Mouse (Mus musculus) stomach, embryonic 16.5 days (tissue): Measurements from ENCODE around the gene Pdcd1. TPM values are rescaled to one million over a fixed set of nuclear protein-coding genes. Genes with fewer than 3 reads are reported as not detected.

Experiments used
- ATAC-seq: fragments of 200-750 bp; cut with Nextera tagmentation; 2 replicates; pipeline ENCODE4 v1.8.0; 2017; ENCODE audit warnings: moderate number of reproducible peaks, moderate TSS enrichment; ENCODE audit not compliant: insufficient read depth, low FRiP score
- H3K27ac ChIP-seq: fragments of 300-500 bp; sonication (generic); 2 replicates; pipeline ENCODE4 v1.5.1; 2014; ENCODE audit warnings: low read length
- H3K27me3 ChIP-seq: fragments of 300-500 bp; sonication (generic); 2 replicates; pipeline ENCODE4 v1.6.1; 2014; ENCODE audit warnings: low read length, control low read depth, mixed read lengths; ENCODE audit not compliant: control insufficient read depth, insufficient read depth
- H3K36me3 ChIP-seq: fragments of 300-500 bp; sonication (generic); 2 replicates; pipeline ENCODE4 v1.6.1; 2014; ENCODE audit warnings: low read length; ENCODE audit not compliant: control insufficient read depth, insufficient read depth
- H3K4me1 ChIP-seq: fragments of 300-500 bp; sonication (generic); 2 replicates; pipeline ENCODE4 v1.6.1; 2014; ENCODE audit warnings: low read length, control low read depth, mixed read lengths; ENCODE audit not compliant: control insufficient read depth, insufficient read depth
- H3K4me2 ChIP-seq: fragments of 300-500 bp; sonication (generic); 2 replicates; pipeline ENCODE4 v1.6.1; 2014; ENCODE audit warnings: low read depth, low read length, mixed read lengths
- H3K4me3 ChIP-seq: fragments of 300-500 bp; sonication (generic); replicated peaks from 2 replicates; pipeline ENCODE4 v1.5.1; 2014; ENCODE audit warnings: mild to moderate bottlenecking, low read length
- H3K9ac ChIP-seq: fragments of 300-500 bp; sonication (generic); 2 replicates; pipeline ENCODE4 v1.6.1; 2014; ENCODE audit warnings: low read length
- H3K9me3 ChIP-seq: fragments of 300-500 bp; sonication (generic); replicated peaks from 2 replicates; pipeline ENCODE4 v1.6.1; 2016; ENCODE audit warnings: low read length, control low read depth; ENCODE audit not compliant: control insufficient read depth
- WGBS: fragments of 180-500 bp; shearing (Covaris S2); extraction: QIAGEN DNeasy Blood & Tissue Kit; methylation state at CpG from one replicate; pipeline ENCODE4 v1.1.7; 2014; 5-methylcytosine and 5-hydroxymethylcytosine counted together
- polyA plus RNA-seq: library from polyadenylated mRNA; unstranded; fragments of >200 nt; fragmentation: Nextera tagmentation; extraction: Ambion mirVana; gene quantifications from 2 replicates; pipeline ENCODE4 v1.2.1, GENCODE M21; 2015

Pdcd1 gene
- polyA plus RNA-seq: 0.26 and 0.48 TPM in 2 replicates

DNA sequence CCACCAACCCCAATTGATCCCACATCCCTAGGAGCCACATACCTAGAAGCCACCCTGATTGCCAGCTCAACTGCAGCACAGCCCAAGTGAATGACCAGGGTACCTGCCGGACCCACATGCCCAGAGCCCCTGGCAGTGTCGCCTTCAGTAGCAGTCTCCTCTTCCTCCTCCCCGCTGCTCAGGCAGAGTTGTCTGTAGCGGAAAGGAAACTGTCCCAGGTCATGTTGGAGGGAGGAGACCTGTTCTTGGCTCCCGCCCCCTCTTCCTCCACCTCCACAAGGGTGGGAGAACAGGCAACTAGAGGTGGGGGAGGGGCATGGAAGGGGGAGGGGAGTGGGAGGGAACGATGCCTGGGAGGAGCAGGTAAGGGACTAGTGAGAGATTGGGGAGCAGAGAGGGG, at the start of gene Pdcd1:
Pdcd1 (minus strand) TSS at position 181 of the 400 bp plus-strand sequence.
- Histone ChIP-seq H3K9ac (no peak within 1 kb of the TSS), H3K4me2 (no peak within 1 kb of the TSS), H3K27me3 (no peaks in the 10 kb centered on the region), H3K36me3 (no peaks in the 10 kb centered on the region), H3K27ac (no peak within 1 kb of the TSS), H3K4me1 (no peaks in the 10 kb centered on the region), H3K4me3 (no peak within 1 kb of the TSS), H3K9me3 (no peaks in the 10 kb centered on the region)
- WGBS: 49% methylated on average over 6 of the region's 6 CpGs
- no peak; the same call in 1 of the 2 replicates for ATAC-seq

DNA sequence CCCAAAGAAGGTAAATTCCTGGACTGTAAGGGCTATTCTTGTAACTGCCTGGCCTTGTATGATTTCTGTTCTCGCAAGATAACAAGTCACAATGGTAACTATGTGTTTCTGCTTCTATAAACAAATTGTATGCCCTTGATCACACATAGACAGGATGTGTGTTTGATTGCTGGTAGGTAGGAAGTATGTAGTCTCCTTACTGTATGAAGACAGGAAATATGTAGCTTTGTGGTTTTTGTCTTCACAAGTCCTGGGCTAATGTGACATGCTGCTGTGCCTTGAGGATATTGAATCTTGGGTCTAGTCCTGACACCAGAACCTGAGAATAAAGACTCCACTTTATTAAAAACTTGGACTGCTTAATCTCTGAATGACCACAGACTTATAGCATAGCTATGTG, 39.4 kb upstream of the Pdcd1 start:
- H3K4me3 ChIP-seq: no peak overlapping the region
- H3K36me3 ChIP-seq: no peaks in the 10 kb centered on the region
- no peaks in the 10 kb centered on the region for H3K9me3 ChIP-seq
- no peak overlapping the region for H3K27ac ChIP-seq
- no peaks in the 10 kb centered on the region for H3K27me3 ChIP-seq
- WGBS: 63% methylated on average over 1 of the region's 1 CpGs
- no peak for ATAC-seq
- no peaks in the 10 kb centered on the region for H3K4me1 ChIP-seq
- no peak overlapping the region for H3K4me2 ChIP-seq
- no peak overlapping the region for H3K9ac ChIP-seq

DNA sequence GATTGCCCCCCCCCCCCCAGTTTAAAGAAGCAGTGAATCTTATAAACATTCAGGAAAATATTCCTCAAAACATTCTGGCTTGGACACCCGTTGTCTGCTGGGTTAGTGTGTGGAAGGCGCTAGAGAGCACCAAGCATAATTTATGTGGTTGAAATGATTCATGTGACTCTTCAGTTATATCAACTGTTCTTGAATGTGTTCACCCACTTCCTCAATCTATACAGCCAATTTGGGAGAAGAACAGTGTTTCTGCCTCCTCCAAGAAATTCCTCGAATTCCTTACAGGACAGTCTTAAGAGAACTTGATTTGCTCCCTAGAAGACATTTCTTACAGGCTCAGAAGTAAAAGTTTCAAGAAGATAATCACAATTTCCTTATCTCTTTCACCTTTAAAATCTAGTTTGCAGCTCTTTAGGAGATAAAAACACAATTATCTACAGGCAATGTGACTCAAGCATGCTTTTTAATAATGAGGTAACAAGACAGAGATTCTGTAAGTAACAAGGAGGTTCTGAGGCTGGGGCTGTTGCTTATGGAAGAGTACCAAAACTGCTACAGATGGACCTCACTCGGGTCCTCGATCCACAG, 34.1 kb upstream of the Pdcd1 start:
- Histone ChIP-seq H3K9ac (no peak overlapping the region), H3K4me3 (no peak overlapping the region), H3K27me3 (no peaks in the 10 kb centered on the region), H3K27ac (no peak overlapping the region), H3K9me3 (no peaks in the 10 kb centered on the region), H3K4me2 (no peak overlapping the region), H3K4me1 (no peaks in the 10 kb centered on the region), H3K36me3 (no peaks in the 10 kb centered on the region)
- no peak for ATAC-seq
- 77% methylated on average over 5 of the region's 5 CpGs for WGBS

DNA sequence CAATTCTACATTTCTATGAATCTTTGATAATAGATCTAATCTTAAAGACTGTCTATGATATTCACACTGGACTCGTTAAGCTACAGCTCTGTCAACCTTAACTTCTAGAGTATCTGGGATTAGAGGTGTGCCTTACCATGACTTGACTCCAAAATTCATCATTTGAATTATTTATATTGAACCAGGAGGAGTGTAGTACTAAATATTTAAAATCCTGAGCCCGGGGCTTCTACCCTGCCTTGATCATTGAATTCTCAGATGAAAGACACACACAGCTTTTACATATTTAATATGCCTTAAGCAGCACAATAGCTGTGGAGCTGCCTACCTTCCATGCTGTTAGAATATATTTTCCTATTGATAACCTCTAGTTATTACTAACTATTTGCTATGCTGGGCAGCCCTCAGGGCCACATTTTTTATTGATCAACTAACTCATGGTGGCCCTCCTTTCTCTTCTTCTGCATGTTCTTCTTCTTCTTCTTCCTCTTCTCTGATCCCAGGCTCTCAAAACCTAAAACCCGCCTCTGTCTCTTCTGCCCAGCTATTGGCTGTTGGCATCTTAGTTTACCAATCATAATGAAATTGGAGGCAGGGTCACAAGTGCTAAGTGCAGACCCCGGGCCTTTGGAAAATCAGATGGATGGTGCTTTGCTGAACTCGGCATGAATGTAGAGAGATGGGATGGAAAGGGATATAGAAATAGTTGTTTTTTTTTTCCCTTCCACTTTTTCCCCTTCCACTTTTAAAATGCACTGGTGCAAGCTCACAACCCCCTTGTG, 33.2 kb upstream of the Pdcd1 start:
- Histone ChIP-seq H3K4me3 (no peak overlapping the region), H3K4me1 (no peaks in the 10 kb centered on the region), H3K9ac (no peak overlapping the region), H3K36me3 (no peaks in the 10 kb centered on the region), H3K4me2 (no peak overlapping the region), H3K9me3 (no peaks in the 10 kb centered on the region), H3K27ac (no peak overlapping the region), H3K27me3 (no peaks in the 10 kb centered on the region)
- ATAC-seq: no peak
- 79% methylated on average over 5 of the region's 5 CpGs for WGBS

DNA sequence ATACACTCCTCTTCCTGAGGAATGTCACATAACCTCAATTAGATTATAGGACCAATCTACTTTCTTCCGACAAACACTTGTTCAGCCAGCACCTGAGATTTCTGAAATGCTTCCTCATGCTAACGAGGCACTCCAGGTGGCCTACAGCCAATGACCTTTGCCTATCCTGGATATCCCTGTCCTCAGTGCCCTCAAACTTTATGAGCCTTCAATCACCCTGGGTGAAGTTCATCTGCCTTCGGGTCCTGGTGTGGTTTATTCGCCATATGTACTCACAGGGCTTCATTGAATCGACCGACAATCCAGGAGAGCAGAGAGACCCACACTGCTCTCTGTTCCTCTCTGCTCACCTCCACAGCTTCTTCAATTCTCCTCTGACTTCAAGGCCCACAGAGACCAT, 29.4 kb upstream of the Pdcd1 start:
- ATAC-seq: no peak

DNA sequence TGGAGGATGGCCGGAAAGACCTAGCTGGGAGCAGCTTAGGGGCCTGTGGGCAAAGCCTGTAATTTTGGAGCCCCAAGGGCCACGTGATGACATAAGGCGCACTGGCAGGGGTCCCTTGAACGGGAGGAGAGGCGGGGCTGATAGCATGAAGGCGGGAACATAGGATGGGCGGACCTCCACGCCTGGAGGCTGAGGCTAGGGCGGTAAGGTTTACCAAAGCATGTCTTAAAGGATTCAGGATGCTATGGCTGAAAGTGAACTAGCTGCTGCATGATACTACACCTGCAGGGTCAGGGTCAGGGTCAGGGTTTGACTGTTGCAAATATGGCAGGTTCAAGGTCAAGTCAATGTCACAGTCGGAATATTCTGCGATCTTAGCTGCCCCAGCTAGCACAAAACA, 28.8 kb upstream of the Pdcd1 start:
- Histone ChIP-seq H3K4me2 (0 out of 2 replicates have a peak overlapping the region, but pooled peaks have one; percentile 3), H3K27ac (no peak overlapping the region), H3K36me3 (no peaks in the 10 kb centered on the region), H3K9me3 (no peaks in the 10 kb centered on the region), H3K9ac (no peak overlapping the region), H3K27me3 (0 out of 2 replicates have a peak, but pooled peaks cover 4% of the 10 kb centered on the region), H3K4me1 (no peaks in the 10 kb centered on the region), H3K4me3 (no peak overlapping the region)
- 61% methylated on average over 11 of the region's 11 CpGs for WGBS
- no peak for ATAC-seq

More for the DNA sequence above, 29.4 kb upstream of the Pdcd1 start:
- H3K4me1 ChIP-seq: no peaks in the 10 kb centered on the region
- 84% methylated on average over 6 of the region's 6 CpGs for WGBS
- H3K4me3 ChIP-seq: no peak overlapping the region
- no peaks in the 10 kb centered on the region for H3K36me3 ChIP-seq
- H3K9ac ChIP-seq: no peak overlapping the region
- H3K27ac ChIP-seq: no peak overlapping the region
- H3K27me3 ChIP-seq: 0 out of 2 replicates have a peak, but pooled peaks cover 4% of the 10 kb centered on the region
- no peak overlapping the region for H3K4me2 ChIP-seq
- H3K9me3 ChIP-seq: no peaks in the 10 kb centered on the region

DNA sequence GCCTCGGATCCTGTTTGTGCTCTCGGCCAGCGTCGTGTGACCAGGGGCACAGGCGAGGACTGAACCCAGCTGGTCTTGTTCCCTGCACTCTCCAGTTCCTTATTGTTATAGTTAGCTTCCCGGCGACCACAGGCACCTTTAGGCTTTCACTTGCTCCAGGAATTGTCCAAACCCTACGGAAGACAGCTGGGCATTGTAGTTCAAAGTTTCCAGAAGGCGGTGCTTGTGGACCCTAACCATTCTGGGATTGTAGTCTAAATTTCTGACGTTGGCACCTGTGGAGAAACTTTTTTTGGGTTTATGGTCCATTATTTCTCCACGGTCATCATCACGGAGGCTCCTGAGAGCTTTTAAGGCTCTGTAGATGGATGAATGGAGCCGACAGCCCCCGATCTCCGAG, 28.4 kb upstream of the Pdcd1 start:
- Histone ChIP-seq H3K4me1 (no peaks in the 10 kb centered on the region), H3K4me2 (peak overlapping the region; percentile 3; the same call in 1 of the 2 replicates), H3K9me3 (no peaks in the 10 kb centered on the region), H3K27ac (no peak overlapping the region), H3K9ac (no peak overlapping the region), H3K27me3 (0 out of 2 replicates have a peak, but pooled peaks cover 4% of the 10 kb centered on the region), H3K36me3 (no peaks in the 10 kb centered on the region), H3K4me3 (no peak overlapping the region)
- WGBS: 45% methylated on average over 15 of the region's 15 CpGs
- no peak for ATAC-seq

DNA sequence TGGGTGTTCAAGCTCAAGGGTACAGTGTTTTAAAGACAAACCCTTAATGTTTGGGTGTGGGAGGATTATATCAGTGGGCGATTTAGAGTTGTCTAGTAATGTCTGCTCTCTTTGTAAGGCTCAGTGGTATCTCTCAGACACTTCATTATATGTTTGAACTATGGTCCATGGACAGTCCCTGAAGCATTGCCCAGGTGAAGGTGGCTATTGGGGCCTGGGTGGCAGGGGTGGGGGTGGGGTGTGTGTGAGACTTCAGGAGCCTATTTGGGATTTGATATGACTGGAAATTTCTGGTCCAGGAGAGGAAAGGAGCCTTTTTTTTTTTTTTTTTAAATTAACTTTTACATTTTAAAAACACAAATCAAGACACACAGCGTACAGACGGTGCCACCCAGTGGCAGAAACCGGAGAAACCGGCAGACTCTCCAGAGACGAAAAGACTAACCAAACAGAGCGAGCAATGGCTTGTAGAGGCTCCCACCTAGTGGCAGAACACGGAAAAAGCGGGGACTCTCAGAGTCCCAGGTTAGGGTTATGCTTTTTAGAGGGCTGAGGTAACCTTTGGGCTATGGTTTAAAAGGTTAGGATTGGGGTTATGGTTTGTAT, 26.6 kb upstream of the Pdcd1 start:
- Histone ChIP-seq H3K27me3 (0 out of 2 replicates have a peak, but pooled peaks cover 4% of the 10 kb centered on the region), H3K36me3 (no peaks in the 10 kb centered on the region), H3K4me3 (no peak overlapping the region), H3K9ac (no peak overlapping the region), H3K4me1 (no peaks in the 10 kb centered on the region), H3K4me2 (no peak overlapping the region), H3K9me3 (no peaks in the 10 kb centered on the region), H3K27ac (no peak overlapping the region)
- WGBS: 4% methylated on average over 9 of the region's 9 CpGs
- ATAC-seq: peak; percentile 84

DNA sequence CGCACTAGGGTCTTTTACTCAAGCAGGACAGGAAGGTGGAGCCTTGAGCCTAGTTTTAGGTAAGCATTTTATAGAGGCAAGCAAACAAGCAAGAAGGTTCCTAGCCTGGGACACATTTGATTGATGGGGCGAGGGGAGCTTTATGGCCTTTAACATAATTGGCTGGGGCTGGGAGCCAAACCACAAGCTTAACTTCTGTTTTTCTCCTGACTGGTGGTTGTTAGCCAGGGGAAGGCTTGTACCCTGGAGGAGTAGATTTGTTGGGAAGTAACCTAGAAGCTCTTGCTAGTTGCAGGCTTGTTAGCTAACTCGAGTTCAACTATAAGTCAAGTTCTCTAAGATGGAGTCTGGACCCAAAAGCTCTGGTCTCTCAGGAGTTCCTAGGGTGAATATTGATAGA, 26.0 kb upstream of the Pdcd1 start:
- no peak overlapping the region for H3K27ac ChIP-seq
- WGBS: 66% methylated on average over 3 of the region's 3 CpGs

More for the DNA sequence above, 26.0 kb upstream of the Pdcd1 start:
- ATAC-seq: no peak
- Histone ChIP-seq H3K4me1 (no peaks in the 10 kb centered on the region), H3K4me2 (no peak overlapping the region), H3K9me3 (no peaks in the 10 kb centered on the region), H3K36me3 (no peaks in the 10 kb centered on the region), H3K9ac (no peak overlapping the region), H3K27me3 (0 out of 2 replicates have a peak, but pooled peaks cover 4% of the 10 kb centered on the region), H3K4me3 (no peak overlapping the region)
